Mouse (Mus musculus): ENCODE results near the gene Myadml2.

Myadml2 gene

GRCm38 (mm10) chr11:120629341-120629730 is 18.6 kb downstream of the Myadml2 start:
- no peak for DNase-seq (ENCODE audit: low read depth)

GRCm38 (mm10) chr11:120628601-120629340 is 19.2 kb downstream of the Myadml2 start:
- no peak for DNase-seq (ENCODE audit: low read depth)

DNA sequence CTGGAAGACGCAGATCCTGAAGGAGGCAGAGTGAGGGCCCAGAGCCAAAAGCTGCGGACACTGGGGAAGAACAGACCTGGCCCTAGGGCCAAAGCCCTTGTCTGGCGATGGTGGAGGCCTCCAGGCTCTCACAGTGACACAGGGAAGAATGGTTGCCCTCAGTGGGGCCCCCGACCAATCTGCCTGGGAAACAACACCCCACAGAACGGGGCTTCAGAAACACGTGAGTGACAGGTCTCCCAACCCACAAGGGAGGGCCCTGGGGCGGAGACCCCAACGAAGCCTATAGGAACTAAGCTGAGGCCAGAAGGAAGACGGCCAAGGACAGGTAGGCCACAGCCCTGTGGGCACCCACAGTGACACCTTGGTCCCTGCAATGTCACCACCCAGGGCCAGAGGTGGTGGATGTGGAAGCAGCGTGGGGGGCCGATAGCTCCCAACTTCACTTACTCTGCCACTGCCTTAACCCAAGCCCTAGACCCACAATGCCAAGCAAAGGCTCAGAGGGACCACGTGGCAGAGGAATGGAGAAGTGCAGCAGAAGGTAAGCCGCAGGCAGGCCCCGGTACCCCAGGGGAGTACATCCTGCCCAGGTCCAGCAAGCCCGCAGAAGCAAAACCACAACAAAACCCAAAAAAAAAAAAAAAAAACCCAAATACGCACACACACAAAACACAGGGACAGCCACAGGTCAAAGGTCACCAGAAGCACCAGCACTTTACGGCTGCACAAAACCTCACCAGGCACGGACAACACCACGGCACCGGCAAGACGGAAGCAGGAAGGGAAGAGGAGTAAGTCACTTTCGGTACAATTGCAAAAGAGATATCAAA is 20.3 kb downstream of the Myadml2 start:
- no peak for DNase-seq (ENCODE audit: low read depth)

DNA sequence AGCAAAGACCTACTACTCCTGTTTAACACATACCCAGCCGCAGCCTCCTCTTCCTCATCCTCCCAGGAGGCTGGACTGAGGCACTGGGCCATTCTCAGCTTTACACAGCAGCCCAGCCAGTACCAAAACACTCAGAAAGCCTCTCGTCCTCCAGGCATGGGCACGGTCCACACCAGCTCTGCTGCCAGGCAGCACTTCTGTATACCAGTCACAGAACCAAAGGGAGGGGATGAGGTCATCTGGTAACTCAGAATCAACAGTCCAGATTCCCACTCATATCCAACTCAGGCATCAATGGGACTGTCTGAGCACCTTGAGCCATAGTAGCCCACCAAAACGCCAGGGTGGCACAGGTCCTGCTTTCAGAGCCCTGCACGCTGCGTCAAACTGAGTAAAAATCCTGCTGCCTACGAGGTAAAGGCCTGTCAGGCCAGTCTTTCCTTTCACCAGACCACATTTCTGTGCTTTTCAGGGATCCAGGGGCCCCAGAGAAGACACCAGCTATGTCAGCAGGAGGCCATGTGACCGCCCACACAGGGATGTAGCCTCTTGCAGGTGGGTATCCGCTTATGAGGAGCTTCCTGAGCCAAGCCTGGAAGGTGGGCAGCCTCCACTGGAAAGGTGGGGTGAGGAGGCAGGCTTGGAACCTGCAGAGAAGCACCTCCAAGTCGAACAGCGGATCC is 21.0 kb downstream of the Myadml2 start:
- DNase-seq (ENCODE audit: low read depth) = no peak

DNA sequence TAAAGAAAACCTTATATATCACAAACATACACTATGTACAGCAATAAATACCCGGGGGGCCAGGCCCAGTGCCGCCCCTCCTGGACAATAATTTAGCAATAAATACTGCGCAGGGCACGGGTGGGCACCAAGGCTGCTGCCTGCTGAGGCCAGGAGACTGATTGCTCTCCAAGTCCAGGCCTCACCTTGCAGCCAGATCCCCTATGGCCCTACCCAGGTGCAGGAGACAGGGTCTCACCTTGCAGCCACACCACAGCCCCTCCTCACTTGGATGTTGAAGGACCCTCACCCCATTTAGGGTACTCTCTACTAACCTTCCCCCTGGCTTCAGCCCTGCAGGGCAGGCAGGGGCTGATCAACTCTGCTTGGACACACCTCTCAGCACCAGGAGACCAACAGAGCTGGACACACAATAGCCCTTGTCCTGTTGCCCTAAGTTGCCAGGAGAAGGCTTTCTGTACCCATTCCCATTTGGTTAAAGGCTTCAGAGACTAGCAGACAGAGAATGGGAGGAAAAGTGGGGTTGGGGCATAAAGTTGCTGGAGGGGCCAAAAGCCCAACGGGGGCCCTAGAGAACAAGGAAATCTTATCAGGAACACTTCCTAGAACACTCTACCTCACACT is 22.7 kb downstream of the Myadml2 start, which contains the start of gene Sirt7:
Gene Sirt7 (minus strand): TSS at position 89 of the 624 bp plus-strand sequence.
- no peak for DNase-seq (ENCODE audit: low read depth)

- peak; percentile 78 for DNase-seq (ENCODE audit: low read depth)
Measured at GRCm38 (mm10) chr11:120624680-120625111, 23.3 kb downstream of the Myadml2 start.

DNA sequence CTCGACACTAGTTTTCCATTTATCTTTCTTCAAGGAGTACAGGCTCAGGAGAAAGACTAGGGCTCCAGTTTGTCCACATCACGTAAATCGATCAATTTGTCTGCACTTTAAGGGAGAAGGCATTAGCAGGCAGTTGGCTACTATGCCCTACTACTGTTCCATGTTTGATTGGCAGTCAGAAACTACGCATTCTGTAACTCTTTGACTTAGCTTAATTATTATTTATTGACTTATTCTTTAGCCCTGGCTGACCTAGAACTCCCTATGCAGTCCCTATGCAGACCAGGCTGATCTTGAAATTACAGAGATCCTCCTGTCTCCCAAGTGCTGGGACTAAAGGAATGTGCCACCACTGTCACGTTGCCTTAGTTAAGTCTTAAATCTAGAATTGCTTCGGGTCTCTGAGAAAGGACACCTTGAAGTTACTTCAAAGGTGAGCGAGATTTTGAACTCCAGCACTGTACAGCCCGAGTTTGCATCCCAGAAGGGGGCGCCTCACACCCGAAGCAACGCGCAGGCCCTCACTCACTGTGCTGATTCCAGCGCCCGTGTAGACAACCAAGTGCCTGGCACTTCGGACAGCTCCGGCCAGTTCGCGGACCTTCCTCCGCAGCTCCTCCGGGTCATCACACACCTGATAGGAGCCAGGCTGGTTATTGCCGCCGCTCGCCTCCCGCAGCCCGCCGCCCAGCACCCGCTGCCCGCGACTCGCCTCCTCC is 23.8 kb downstream of the Myadml2 start:
- DNase-seq (ENCODE audit: low read depth) = peak; percentile 63

GRCm38 (mm10) chr11:120622805-120623204 is 25.2 kb downstream of the Myadml2 start:
- no peak for DNase-seq (ENCODE audit: low read depth)

GRCm38 (mm10) chr11:120620195-120620594 is 27.8 kb downstream of the Myadml2 start:
- DNase-seq (ENCODE audit: low read depth) = no peak

- no peak for DNase-seq (ENCODE audit: low read depth)
Measured at GRCm38 (mm10) chr11:120618619-120619535, 29.1 kb downstream of the Myadml2 start.

- peak; percentile 92 for DNase-seq (ENCODE audit: low read depth)
Measured at GRCm38 (mm10) chr11:120617519-120618112, 30.3 kb downstream of the Myadml2 start, which contains the start of gene Pcyt2. Pcyt2 (minus strand) TSS chr11:120617936.

DNA sequence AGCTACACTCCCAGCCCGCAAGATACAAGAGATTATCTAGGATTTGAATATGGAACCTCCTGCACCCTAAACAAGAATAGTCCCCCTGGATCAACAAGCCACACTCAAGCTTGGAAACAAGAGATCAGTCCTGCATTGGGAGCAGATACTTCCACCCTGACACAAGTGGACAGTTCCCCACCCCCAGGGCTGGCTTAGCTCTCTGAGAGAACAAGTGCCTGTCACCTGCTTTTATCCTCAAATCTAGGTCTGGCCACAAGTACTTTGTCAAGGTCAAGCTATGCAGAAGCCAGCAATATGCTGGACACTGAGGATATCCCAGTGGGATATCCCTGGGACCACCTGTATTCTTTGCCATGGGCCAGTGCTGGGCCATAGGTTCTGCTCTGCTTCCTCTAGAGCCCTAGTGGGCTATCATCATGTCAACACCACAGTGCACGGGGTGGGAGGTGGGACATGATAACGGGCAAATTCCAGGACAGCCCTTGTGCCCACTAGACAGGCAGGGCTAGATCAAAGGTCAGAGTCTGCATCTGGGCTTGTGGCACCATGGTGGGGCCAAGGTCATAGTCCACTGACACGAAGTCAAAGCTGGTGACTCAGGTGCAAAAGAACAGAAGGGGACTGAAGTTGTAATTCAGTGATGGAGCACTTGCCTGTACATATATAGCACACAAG is 31.2 kb downstream of the Myadml2 start:
- no peak for DNase-seq (ENCODE audit: low read depth)

GRCm38 (mm10) chr11:120615606-120616203 is 32.3 kb downstream of the Myadml2 start:
- no peak for DNase-seq (ENCODE audit: low read depth)

DNA sequence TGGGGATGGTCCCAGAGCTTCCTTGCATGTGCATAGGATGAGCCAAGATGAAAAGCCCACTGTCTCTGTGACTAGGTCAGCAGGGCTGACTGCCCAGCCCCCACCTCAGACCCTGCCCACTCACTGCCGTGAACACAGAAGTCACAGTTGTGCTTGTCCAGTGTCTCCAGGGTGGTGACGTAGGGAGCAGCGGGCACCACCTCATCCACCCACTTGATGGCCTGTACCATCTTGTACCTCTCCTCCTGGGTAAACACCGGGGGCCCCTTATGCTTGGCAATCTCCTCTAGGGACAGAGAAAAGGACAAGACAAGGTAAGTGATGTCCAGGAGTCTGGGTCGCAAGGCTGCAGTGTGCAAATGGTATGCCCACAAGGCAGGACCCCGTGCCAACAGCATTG is 32.8 kb downstream of the Myadml2 start:
- DNase-seq (ENCODE audit: low read depth) = no peak

DNA sequence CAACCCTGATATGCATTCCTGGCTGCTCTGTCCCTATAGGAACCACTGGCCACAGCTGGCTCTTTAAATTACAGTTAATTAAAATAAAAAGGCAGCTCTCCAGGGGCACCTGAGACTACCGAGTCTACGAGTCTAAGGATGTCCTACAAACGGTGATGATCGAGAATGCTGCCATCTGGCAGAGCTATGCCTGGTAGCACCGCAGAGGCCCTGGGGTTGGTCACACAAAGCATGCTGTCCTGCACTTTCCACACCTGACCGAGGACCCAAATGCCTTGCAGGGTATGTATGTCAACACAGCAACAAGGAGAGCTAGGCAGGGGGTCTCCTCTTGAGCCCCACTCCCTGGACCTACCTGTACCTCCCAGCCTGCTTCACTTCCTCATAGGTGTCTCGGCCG is 34.0 kb downstream of the Myadml2 start:
- DNase-seq (ENCODE audit: low read depth) = no peak

GRCm38 (mm10) chr11:120613481-120613972 is 34.4 kb downstream of the Myadml2 start:
- DNase-seq (ENCODE audit: low read depth) = no peak

DNA sequence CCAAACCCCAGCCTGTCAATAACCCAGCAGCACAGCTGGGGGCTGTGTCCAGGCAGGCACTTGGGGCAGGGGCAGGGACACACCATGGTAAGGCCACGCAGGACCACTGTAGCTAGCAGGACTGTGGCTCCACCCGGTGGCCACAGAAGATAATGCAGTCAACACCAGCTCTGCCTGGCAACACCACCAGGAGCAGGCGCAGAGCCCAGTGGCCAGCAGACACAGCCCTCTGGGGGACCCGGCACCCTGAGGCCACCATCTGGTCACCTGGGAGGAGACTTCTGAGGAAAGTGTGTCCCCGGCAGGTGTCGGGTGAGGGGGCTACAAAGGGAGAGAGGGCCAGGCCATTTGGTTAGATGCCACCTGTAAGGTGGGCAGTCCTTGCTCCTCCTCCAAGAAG is 35.2 kb downstream of the Myadml2 start:
- peak; percentile 60 for DNase-seq (ENCODE audit: low read depth)

DNA sequence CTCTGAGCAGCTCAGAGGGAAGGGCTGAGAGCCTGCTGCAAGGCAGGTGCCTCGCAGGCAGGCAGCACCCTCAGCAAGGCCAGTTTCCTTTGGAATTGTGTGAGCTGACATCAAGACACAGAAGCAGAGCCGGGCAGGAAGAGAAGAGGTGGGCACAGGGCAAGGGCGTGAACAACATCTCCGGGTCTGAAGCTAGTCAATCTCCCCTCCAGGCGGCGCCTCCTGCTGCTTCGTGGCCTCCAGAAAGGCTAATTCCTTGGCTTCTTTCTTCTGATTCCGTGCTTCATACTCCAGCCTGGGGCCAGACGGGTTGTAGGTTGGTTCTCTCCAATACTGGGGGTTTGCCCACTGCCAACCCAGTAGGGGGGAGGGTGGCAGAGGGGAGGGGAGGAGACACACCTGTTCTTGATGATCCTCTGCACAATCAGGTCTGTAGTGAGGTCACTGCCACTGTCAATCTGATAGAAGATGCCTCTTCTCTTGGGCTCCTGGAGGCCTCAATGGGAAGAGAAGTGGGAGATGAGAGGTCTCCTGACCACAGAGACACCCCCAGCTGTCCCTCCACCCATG is 37.4 kb downstream of the Myadml2 start:
- DNase-seq (ENCODE audit: low read depth) = no peak
